Mouse (Mus musculus) limb, embryonic 13.5 days (tissue): ENCODE results near the gene AC109138.7. TPM values are rescaled to one million over a fixed set of nuclear protein-coding genes. Genes with fewer than 3 reads are reported as not detected.

Experiments
- ATAC-seq: fragments of 200-750 bp; cut with Nextera tagmentation; 2 replicates; pipeline ENCODE4 v1.8.0; 2017; ENCODE audit warnings: low read depth, moderate number of reproducible peaks, moderate TSS enrichment; ENCODE audit not compliant: low FRiP score
- H3K27ac ChIP-seq: fragments of 300-500 bp; sonication (generic); 2 replicates; pipeline ENCODE4 v1.5.1; 2015; ENCODE audit warnings: inconsistent platforms, mild to moderate bottlenecking, moderate library complexity
- H3K27me3 ChIP-seq: fragments of 300-500 bp; sonication (generic); 2 replicates; pipeline ENCODE4 v1.6.1; 2015; ENCODE audit warnings: mild to moderate bottlenecking, inconsistent platforms
- H3K36me3 ChIP-seq: fragments of 300-500 bp; sonication (generic); 2 replicates; pipeline ENCODE4 v1.6.1; 2015; ENCODE audit warnings: inconsistent platforms, mild to moderate bottlenecking, moderate library complexity
- H3K4me1 ChIP-seq: fragments of 300-500 bp; sonication (generic); 2 replicates; pipeline ENCODE4 v1.6.1; 2015; ENCODE audit warnings: inconsistent platforms
- H3K4me2 ChIP-seq: fragments of 300-500 bp; sonication (generic); replicated peaks from 2 replicates; pipeline ENCODE4 v1.6.1; 2015; ENCODE audit warnings: inconsistent platforms, mild to moderate bottlenecking, moderate library complexity
- H3K4me3 ChIP-seq: fragments of 300-500 bp; sonication (generic); 2 replicates; pipeline ENCODE4 v1.5.1; 2015; ENCODE audit warnings: moderate library complexity, mild to moderate bottlenecking, inconsistent platforms
- H3K9ac ChIP-seq: fragments of 300-500 bp; sonication (generic); 2 replicates; pipeline ENCODE4 v1.6.1; 2015; ENCODE audit warnings: mild to moderate bottlenecking, inconsistent platforms
- H3K9me3 ChIP-seq: fragments of 300-500 bp; sonication (generic); 2 replicates; pipeline ENCODE4 v1.6.1; 2016; ENCODE audit warnings: inconsistent platforms
- WGBS: fragments of 180-500 bp; shearing (Covaris S2); methylation state at CpG from one replicate; pipeline ENCODE4 v1.1.7; 2015; 5-methylcytosine and 5-hydroxymethylcytosine counted together
- polyA plus RNA-seq: library from polyadenylated mRNA; unstranded; fragments of >200 nt; fragmentation: Nextera tagmentation; extraction: Ambion mirVana; gene quantifications from 2 replicates; pipeline ENCODE4 v1.2.1, GENCODE M21; 2015

The AC109138.7 gene
- polyA plus RNA-seq, 1 experiment from 2014 or later: not detected

DNA sequence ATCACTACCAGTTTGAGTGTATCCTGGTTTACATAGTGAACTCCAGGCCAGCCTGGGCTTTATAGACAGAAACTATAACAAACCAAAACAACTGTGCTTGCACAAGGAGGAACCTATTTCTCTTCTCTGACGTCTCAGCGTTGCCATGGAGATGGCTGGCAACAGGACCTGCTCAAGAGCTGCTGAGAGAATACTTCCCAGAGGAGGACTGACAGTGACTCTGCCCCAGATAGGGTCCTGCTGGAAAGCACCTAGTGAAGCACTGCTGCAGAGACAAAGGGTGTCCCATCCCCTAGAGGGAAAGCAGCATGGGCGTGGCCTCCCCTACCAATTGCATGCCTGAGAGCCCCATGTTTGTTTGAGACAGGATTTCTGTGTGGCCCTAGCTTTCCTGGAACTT, 32.3 kb upstream of the AC109138.7 start:
- Histone ChIP-seq H3K27me3 (peaks cover 2% of the 10 kb centered on the region; the same call in 1 of the 2 replicates), H3K27ac (no peak overlapping the region), H3K4me1 (peaks cover 11% of the 10 kb centered on the region), H3K9me3 (no peaks in the 10 kb centered on the region), H3K4me2 (no peak overlapping the region), H3K9ac (no peak overlapping the region), H3K36me3 (no peaks in the 10 kb centered on the region), H3K4me3 (no peak overlapping the region)
- ATAC-seq: no peak
- 37% methylated on average over 3 of the region's 3 CpGs for WGBS

- no peaks in the 10 kb centered on the region for H3K27me3 ChIP-seq
- H3K4me2 ChIP-seq: no peak overlapping the region
- no peaks in the 10 kb centered on the region for H3K36me3 ChIP-seq
- no peak overlapping the region for H3K9ac ChIP-seq
- no peak overlapping the region for H3K27ac ChIP-seq
- H3K4me1 ChIP-seq: peaks cover 11% of the 10 kb centered on the region
- no peak overlapping the region for H3K4me3 ChIP-seq
- WGBS: 79% methylated on average over 2 of the region's 2 CpGs
- no peaks in the 10 kb centered on the region for H3K9me3 ChIP-seq
- no peak for ATAC-seq
These were observed 30.5 kb upstream of the AC109138.7 start for GRCm38 (mm10) chr19:4183689-4184088.

- WGBS: 59% methylated on average over 15 of the region's 15 CpGs
- Histone ChIP-seq H3K27ac (no peak overlapping the region; the same call in 1 of the 2 replicates), H3K27me3 (no peaks in the 10 kb centered on the region), H3K4me1 (peaks cover 11% of the 10 kb centered on the region), H3K9ac (no peak overlapping the region; the same call in 1 of the 2 replicates), H3K36me3 (no peaks in the 10 kb centered on the region), H3K4me2 (0 out of 2 replicates have a peak overlapping the region, but pooled peaks have one; percentile 9), H3K9me3 (no peaks in the 10 kb centered on the region), H3K4me3 (no peak overlapping the region)
- no peak for ATAC-seq
These were observed 28.9 kb upstream of the AC109138.7 start for GRCm38 (mm10) chr19:4184976-4185975.

DNA sequence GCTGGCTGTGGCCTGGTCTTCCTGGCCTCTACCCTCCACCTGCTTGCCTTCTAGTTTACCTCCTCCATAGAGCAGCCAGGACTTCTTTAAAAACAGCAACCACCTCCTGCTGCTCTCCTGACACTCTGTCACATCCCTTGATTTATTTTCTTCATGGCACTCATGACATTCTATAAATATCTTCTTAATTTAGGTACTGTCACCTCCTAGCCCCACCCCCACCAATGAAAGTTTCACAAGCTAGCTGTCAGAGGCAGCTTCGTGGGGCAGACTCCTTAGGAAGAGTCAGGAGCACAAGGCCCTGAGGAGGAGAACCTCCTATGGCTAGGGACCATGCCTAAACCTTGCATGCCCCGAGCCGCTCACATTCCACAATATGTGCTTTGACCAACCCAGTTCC, 26.9 kb upstream of the AC109138.7 start:
- Histone ChIP-seq H3K4me3 (no peak overlapping the region), H3K4me1 (peaks cover 23% of the 10 kb centered on the region), H3K9ac (no peak overlapping the region), H3K4me2 (no peak overlapping the region), H3K36me3 (no peaks in the 10 kb centered on the region), H3K27me3 (no peaks in the 10 kb centered on the region), H3K9me3 (no peaks in the 10 kb centered on the region), H3K27ac (no peak overlapping the region)
- no peak for ATAC-seq
- WGBS: 60% methylated on average over 3 of the region's 3 CpGs

DNA sequence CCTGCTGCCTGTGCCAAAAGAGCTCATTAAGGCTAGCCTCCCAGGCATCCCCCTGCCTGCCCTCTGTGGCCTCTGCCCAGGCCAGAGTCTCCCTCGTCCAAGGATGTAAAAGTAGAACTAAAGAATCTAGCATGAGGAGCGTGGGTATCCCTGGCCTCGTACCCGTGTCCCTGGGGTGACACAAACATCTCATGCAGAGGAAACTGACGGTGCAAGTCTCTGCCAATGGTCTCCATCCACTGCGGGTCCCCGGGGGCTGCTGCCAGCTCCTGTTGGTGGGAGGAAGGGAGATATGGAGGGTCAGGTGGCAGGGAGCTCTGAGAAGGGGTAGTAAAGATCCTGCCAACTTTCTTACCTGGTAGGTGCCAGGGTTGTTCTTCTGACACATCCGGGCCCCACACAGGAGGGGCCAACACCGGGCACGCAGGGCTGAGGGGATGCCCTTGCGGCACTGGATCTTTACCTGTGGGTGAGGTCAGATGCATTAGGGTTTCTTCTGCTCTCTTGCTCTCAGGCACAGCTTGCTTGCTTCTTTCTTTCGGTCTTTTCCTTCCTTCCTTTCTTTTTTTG, 25.0 kb upstream of the AC109138.7 start:
- Histone ChIP-seq H3K4me1 (peaks cover 37% of the 10 kb centered on the region), H3K4me3 (no peak overlapping the region), H3K4me2 (no peak overlapping the region), H3K27ac (no peak overlapping the region), H3K9ac (no peak overlapping the region), H3K27me3 (no peaks in the 10 kb centered on the region), H3K36me3 (peaks cover 11% of the 10 kb centered on the region), H3K9me3 (no peaks in the 10 kb centered on the region)
- 82% methylated on average over 12 of the region's 12 CpGs for WGBS
- no peak for ATAC-seq

- H3K4me3 ChIP-seq: peak within 1 kb of the TSS; percentile 92
- H3K36me3 ChIP-seq: peaks cover 28% of the 10 kb centered on the region
- peak within 1 kb of the TSS; percentile 96 for H3K27ac ChIP-seq
- H3K4me1 ChIP-seq: peaks cover 27% of the 10 kb centered on the region
- peak within 1 kb of the TSS; percentile 98 for H3K9ac ChIP-seq
- ATAC-seq: no peak
- 53% methylated on average over 4 of the region's 4 CpGs for WGBS
- H3K27me3 ChIP-seq: no peaks in the 10 kb centered on the region
- H3K9me3 ChIP-seq: no peaks in the 10 kb centered on the region
- peak within 1 kb of the TSS; percentile 98 for H3K4me2 ChIP-seq
These were observed 23.3 kb upstream of the AC109138.7 start, which contains the start of gene Tbc1d10c for GRCm38 (mm10) chr19:4190831-4191334. TSS of gene Tbc1d10c (minus strand) at chr19:4191284.

- peak within 1 kb of the TSS; percentile 98 for H3K4me2 ChIP-seq
- H3K9me3 ChIP-seq: no peaks in the 10 kb centered on the region
- no peaks in the 10 kb centered on the region for H3K27me3 ChIP-seq
- H3K4me3 ChIP-seq: peak within 1 kb of the TSS; percentile 92
- peak; percentile 91 for ATAC-seq
- H3K27ac ChIP-seq: peak within 1 kb of the TSS; percentile 96
- peaks cover 35% of the 10 kb centered on the region for H3K4me1 ChIP-seq
- peaks cover 36% of the 10 kb centered on the region for H3K36me3 ChIP-seq
- 3% methylated on average over 45 of the region's 47 CpGs for WGBS
- peak within 1 kb of the TSS; percentile 98 for H3K9ac ChIP-seq
These were observed 22.5 kb upstream of the AC109138.7 start, which contains the start of gene Ppp1ca for GRCm38 (mm10) chr19:4191528-4192250. TSS of gene Ppp1ca (plus strand) at chr19:4192065.

- no peak; the same call in 1 of the 2 replicates for ATAC-seq
- WGBS: under 1% methylated on average over 47 of the region's 52 CpGs
- peak overlapping the region; percentile 98 for H3K9ac ChIP-seq
- H3K36me3 ChIP-seq: peaks cover 44% of the 10 kb centered on the region
- peak overlapping the region; percentile 96 for H3K27ac ChIP-seq
- H3K4me1 ChIP-seq: peaks cover 42% of the 10 kb centered on the region
- H3K4me3 ChIP-seq: peak overlapping the region; percentile 92
- no peaks in the 10 kb centered on the region for H3K27me3 ChIP-seq
- no peaks in the 10 kb centered on the region for H3K9me3 ChIP-seq
- peak overlapping the region; percentile 98 for H3K4me2 ChIP-seq
These were observed 21.7 kb upstream of the AC109138.7 start for GRCm38 (mm10) chr19:4192251-4192985.

- Histone ChIP-seq H3K4me3 (peak overlapping the region; percentile 92), H3K4me1 (peaks cover 43% of the 10 kb centered on the region), H3K9me3 (no peaks in the 10 kb centered on the region), H3K9ac (peak overlapping the region; percentile 98), H3K4me2 (peak overlapping the region; percentile 98), H3K27me3 (no peaks in the 10 kb centered on the region), H3K36me3 (peaks cover 50% of the 10 kb centered on the region), H3K27ac (0 out of 2 replicates have a peak overlapping the region, but pooled peaks have one; percentile 96)
- WGBS: 58% methylated on average over 6 of the region's 6 CpGs
- ATAC-seq: no peak
These were observed 21.0 kb upstream of the AC109138.7 start for GRCm38 (mm10) chr19:4193129-4193528.

DNA sequence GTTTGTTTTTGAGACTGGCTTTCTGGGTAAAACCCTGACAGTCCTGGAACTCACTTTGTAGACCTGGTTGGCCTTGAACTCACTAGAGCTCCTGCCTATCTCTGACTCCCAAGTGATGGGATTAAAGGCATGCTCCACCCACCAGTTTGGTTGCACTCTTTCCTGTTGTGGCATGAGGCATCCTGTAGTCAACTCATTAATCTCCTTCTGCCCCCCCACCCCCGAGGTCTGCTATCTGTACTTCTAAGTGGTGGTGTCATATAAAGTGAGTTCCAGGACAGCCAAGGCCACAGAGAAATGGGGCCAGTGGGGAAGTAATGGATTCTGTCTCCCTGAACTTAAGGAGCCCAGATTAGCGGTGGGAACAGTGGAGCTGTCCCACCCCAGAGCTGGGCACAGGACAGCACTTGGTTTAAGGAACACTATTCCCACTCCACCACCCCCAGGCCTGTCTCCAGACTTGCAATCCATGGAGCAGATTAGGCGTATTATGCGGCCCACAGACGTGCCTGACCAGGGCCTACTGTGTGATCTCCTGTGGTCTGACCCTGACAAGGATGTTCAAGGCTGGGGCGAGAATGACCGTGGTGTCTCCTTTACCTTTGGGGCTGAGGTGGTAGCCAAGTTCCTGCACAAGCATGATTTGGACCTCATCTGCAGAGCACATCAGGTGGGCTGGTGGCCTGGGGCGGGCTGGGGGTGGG, 20.0 kb upstream of the AC109138.7 start:
- Histone ChIP-seq H3K4me2 (peak overlapping the region; percentile 98; the same call in 1 of the 2 replicates), H3K27me3 (no peaks in the 10 kb centered on the region), H3K4me3 (no peak overlapping the region; the same call in 1 of the 2 replicates), H3K36me3 (peaks cover 60% of the 10 kb centered on the region), H3K4me1 (peaks cover 43% of the 10 kb centered on the region), H3K9ac (no peak overlapping the region; the same call in 1 of the 2 replicates), H3K27ac (no peak overlapping the region), H3K9me3 (no peaks in the 10 kb centered on the region)
- 85% methylated on average over 8 of the region's 8 CpGs for WGBS
- ATAC-seq: no peak
